Mouse (Mus musculus): ENCODE data around the gene Cyfip1. TPM values are rescaled to one million over a fixed set of nuclear protein-coding genes. Genes with fewer than 3 reads are reported as not detected.

The Cyfip1 gene
- 10 to 100 TPM; 33.8 to 36.1 TPM for total RNA-seq (2021)
- polyA plus RNA-seq (2012; rRNA removed), result 17.2 and 31.7 TPM in 2 replicates
- long read RNA-seq, full-length matches to known transcripts, result 25 of 35 reads
- long read RNA-seq, partial matches to known transcripts, result 6 of 35 reads
- long read RNA-seq, other reads (novel, unspliced or antisense), result 4 of 35 reads

DNA sequence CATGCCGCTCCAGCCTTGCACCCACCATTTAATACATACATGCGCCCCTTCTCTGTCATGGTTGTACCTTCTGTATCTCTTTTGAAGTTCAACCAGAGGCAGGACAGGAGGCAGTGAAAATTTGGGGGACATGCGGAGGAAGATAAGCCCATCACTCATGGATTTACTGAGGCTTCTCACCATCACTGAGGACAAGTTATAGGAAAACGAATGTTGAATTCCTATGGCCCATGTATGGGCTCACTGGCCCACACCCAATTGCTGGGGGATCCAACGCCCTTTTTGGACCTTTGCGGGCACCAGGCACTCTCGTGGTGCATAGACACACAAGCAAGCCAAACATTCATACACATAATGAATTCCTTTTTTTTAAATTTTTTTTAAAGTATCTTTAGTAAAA is at the start of gene Cyfip1:
Cyfip1 (plus strand) TSS at position 301 of the 400 bp plus-strand sequence.
- Histone ChIP-seq H3K4me3 (peak within 1 kb of the TSS; percentile 96), H3K27ac (peak within 1 kb of the TSS; percentile 89), H3K36me3 (ENCODE audit: control insufficient read depth, insufficient read depth, low read length) (peaks cover 4% of the 10 kb centered on the region; the same call in 1 of the 2 replicates), H3K79me2 (replicated peaks; ENCODE audit: control insufficient read depth, insufficient read depth, low read length) (peaks cover 5% of the 10 kb centered on the region; the same call in 1 of the 2 replicates), H3K4me1 (ENCODE audit: control insufficient read depth, insufficient read depth, low read length) (peaks cover 4% of the 10 kb centered on the region), H3K27me3 (ENCODE audit: control insufficient read depth, insufficient read depth, low read length) (no peaks in the 10 kb centered on the region), H3K9ac (ENCODE audit: low read depth, low read length) (peak within 1 kb of the TSS; percentile 88)
- TF ChIP-seq POLR2A (IDR thresholded peaks at IDR 0.05; ENCODE audit: insufficient read depth, low read depth, low read length) (no peak), EP300 (IDR thresholded peaks at IDR 0.05; ENCODE audit: insufficient read depth, low read depth, low read length) (no peak)
- 50% methylated on average over 7 of the region's 7 CpGs for WGBS
- DNase-seq, result no peak
- intact Hi-C loops (cut with DNase I), result loop anchor here (5.0 kb wide), 2 partner anchors 36 to 211 kb away; partner anchors contain the start of gene Herc2

DNA sequence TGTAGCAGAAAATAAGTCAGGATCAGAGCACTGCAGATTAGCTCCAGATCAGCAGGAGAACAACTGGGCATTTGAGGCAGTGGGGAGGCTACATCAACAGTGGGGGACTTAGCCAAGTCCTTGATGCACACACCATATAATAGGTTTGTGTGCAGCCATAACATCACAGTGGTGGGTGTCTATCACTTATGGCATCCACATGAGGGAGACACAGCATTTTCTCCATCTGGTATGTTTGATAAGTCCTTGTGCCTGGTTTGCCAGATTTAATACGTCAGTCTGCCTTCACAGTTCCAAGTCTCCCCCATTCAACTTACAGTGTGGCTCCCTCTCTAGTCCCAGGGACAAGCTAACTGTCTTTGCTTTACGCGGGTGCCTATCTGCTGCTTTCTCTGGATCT is 49.3 kb upstream of the Cyfip1 start:
- intact Hi-C loops (cut with DNase I), result loop anchor here (5.0 kb wide), 1 partner anchor 255 kb away; no protein-coding TSS in a partner anchor
- H3K79me2 ChIP-seq (replicated peaks; ENCODE audit: control insufficient read depth, insufficient read depth, low read length), result no peaks in the 10 kb centered on the region
- TF ChIP-seq EP300 (IDR thresholded peaks at IDR 0.05; ENCODE audit: insufficient read depth, low read depth, low read length) (no peak), CTCF (IDR thresholded peaks at IDR 0.05) (no peak), POLR2A (IDR thresholded peaks at IDR 0.05; ENCODE audit: insufficient read depth, low read depth, low read length) (no peak)
- no peaks in the 10 kb centered on the region for H3K27me3 ChIP-seq (ENCODE audit: control insufficient read depth, insufficient read depth, low read length)
- H3K36me3 ChIP-seq (ENCODE audit: control insufficient read depth, insufficient read depth, low read length), result no peaks in the 10 kb centered on the region; the same call in none of the 2 replicates
- no peak overlapping the region for H3K9ac ChIP-seq (ENCODE audit: low read depth, low read length)
- no peak overlapping the region for H3K27ac ChIP-seq
- DNase-seq, result no peak
- H3K4me1 ChIP-seq (ENCODE audit: control insufficient read depth, insufficient read depth, low read length), result peaks cover 2% of the 10 kb centered on the region; the same call in 1 of the 2 replicates
- WGBS, result 77% methylated on average over 3 of the region's 3 CpGs
- H3K4me3 ChIP-seq, result no peak overlapping the region

DNA sequence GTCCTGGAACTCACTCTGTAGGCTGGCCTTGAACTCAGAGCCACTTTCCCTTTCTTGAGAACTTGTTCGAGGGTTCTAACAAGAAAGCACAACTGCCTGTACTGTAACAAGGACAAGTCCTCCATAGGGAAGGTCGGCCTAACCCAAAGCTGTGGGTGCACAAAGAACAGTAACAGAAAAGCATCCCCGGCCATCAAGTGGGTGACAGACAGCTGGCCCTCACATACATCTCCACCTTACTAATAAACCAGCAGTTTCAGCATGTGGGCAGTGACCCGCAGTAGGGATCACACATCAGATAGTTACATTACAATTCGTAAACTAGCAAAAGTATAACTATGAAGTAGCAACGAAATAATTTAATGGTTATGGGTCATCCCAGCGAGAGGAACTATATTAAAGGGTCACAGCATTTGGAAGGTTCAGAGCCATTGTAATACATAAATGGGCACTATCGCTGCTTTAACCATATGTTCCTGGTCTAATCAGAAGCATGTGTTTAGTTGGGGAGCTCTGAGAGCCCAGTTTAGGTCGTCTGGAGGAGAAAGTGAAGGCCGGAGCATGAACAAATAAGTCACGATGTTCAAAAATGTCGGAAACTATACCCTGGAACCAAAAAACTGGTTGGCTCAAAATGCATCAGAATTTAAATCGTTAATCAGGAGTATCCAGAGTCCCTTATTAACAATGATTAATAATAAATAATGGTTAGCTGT is 48.2 kb upstream of the Cyfip1 start:
- H3K27me3 ChIP-seq (ENCODE audit: control insufficient read depth, insufficient read depth, low read length), result no peaks in the 10 kb centered on the region
- TF ChIP-seq EP300 (IDR thresholded peaks at IDR 0.05; ENCODE audit: insufficient read depth, low read depth, low read length), result no peak
- 41% methylated on average over 13 of the region's 13 CpGs for WGBS
- no peak for DNase-seq
- H3K79me2 ChIP-seq (replicated peaks; ENCODE audit: control insufficient read depth, insufficient read depth, low read length), result no peaks in the 10 kb centered on the region
- H3K36me3 ChIP-seq (ENCODE audit: control insufficient read depth, insufficient read depth, low read length), result no peaks in the 10 kb centered on the region; the same call in none of the 2 replicates
- intact Hi-C loops (cut with DNase I), result loop anchor here (5.0 kb wide), 1 partner anchor 254 kb away; no protein-coding TSS in a partner anchor
- peak overlapping the region; percentile 77 for H3K27ac ChIP-seq
- no peak overlapping the region for H3K9ac ChIP-seq (ENCODE audit: low read depth, low read length)
- H3K4me1 ChIP-seq (ENCODE audit: control insufficient read depth, insufficient read depth, low read length), result peaks cover 2% of the 10 kb centered on the region; the same call in 1 of the 2 replicates
- H3K4me3 ChIP-seq, result peak overlapping the region; percentile 77

DNA sequence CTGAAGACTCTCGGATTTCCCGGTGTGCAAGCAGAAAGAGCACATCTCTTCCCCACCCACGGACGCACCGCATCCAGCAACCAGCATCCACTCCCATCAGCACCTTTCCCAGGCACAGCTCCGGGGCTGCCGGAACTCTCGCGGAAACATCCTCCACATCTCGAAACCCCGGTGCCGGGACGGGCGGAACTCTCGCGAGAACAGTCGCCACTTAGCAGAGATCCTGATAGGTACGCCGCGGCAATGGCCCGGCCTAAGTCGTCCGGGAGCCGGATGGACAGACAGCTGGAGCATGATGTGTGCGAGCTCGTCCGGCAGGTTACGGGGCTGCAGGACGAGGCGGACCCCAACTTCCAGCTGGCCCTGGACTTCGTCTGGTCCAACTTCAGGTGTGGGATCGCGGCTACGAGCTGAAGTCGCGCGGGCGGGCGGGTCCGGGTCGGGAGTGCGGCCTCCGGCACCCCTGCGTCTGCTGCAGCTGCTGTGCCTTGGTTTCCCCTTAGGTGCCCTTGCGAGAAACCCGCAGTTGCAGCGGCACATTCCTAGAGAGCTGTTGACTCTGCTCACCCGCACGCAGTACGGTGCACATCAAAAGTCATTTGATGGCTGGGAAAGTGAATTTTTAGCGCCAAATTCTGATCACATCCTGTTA is 47.5 kb upstream of the Cyfip1 start, which contains the start of gene Tubgcp5:
Tubgcp5 (plus strand) TSS at position 203 of the 652 bp plus-strand sequence.
- intact Hi-C loops (cut with DNase I), result loop anchor here (2.0 to 5.0 kb wide), 2 partner anchors 49 to 253 kb away; no protein-coding TSS in a partner anchor
- DNase-seq, result peak; percentile 94 to 97
- Histone ChIP-seq H3K79me2 (replicated peaks; ENCODE audit: control insufficient read depth, insufficient read depth, low read length) (no peaks in the 10 kb centered on the region), H3K27ac (peak within 1 kb of the TSS; percentile 77), H3K4me1 (ENCODE audit: control insufficient read depth, insufficient read depth, low read length) (peaks cover 2% of the 10 kb centered on the region; the same call in 1 of the 2 replicates), H3K27me3 (ENCODE audit: control insufficient read depth, insufficient read depth, low read length) (no peaks in the 10 kb centered on the region), H3K36me3 (ENCODE audit: control insufficient read depth, insufficient read depth, low read length) (no peaks in the 10 kb centered on the region; the same call in none of the 2 replicates), H3K4me3 (peak within 1 kb of the TSS; percentile 77), H3K9ac (ENCODE audit: low read depth, low read length) (peak within 1 kb of the TSS; percentile 95)
- TF ChIP-seq CTCF (IDR thresholded peaks at IDR 0.05), result no peak
- TF ChIP-seq POLR2A (IDR thresholded peaks at IDR 0.05; ENCODE audit: insufficient read depth, low read depth, low read length), result no peak; the same call in none of the 2 replicates
- TF ChIP-seq EP300 (IDR thresholded peaks at IDR 0.05; ENCODE audit: insufficient read depth, low read depth, low read length), result 0 out of 2 replicates have a peak, but pooled peaks have one; percentile 30
- under 1% methylated on average over 51 of the region's 51 CpGs for whole genome bisulfite sequencing

DNA sequence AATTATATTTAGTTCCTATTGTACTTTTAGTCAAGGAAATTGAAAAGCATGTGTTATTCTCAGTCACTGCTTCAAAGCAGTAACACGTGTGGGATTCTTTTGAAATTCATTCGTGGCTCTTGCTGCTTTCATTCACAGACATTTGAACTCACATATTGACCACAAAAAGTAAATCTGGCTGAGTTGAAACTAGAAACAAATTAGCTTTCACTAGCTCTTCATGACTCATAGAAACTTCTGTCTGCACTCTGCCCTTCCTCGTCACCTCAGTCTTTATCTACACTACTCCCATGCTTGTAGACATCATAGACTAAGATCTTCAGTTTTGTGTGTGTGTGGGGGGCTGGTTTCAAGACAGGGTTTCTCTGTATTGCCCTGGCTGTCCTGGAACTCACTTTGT is 41.6 kb upstream of the Cyfip1 start:
- whole genome bisulfite sequencing, result 92% methylated on average over 3 of the region's 3 CpGs
- peaks cover 6% of the 10 kb centered on the region for H3K36me3 ChIP-seq (ENCODE audit: control insufficient read depth, insufficient read depth, low read length)
- DNase-seq, result no peak
- H3K4me3 ChIP-seq, result no peak overlapping the region
- H3K9ac ChIP-seq (ENCODE audit: low read depth, low read length), result no peak overlapping the region
- TF ChIP-seq EP300 (IDR thresholded peaks at IDR 0.05; ENCODE audit: insufficient read depth, low read depth, low read length), result no peak
- TF ChIP-seq POLR2A (IDR thresholded peaks at IDR 0.05; ENCODE audit: insufficient read depth, low read depth, low read length), result no peak
- no peak for TF ChIP-seq CTCF (IDR thresholded peaks at IDR 0.05)
- H3K27ac ChIP-seq, result no peak overlapping the region
- H3K4me1 ChIP-seq (ENCODE audit: control insufficient read depth, insufficient read depth, low read length), result no peaks in the 10 kb centered on the region; the same call in 1 of the 2 replicates
- intact Hi-C loops (cut with DNase I), result no loop called here
- H3K79me2 ChIP-seq (replicated peaks; ENCODE audit: control insufficient read depth, insufficient read depth, low read length), result no peaks in the 10 kb centered on the region
- H3K27me3 ChIP-seq (ENCODE audit: control insufficient read depth, insufficient read depth, low read length), result no peaks in the 10 kb centered on the region

All from heart, adult 2 months (tissue).